Mouse (Mus musculus) hindbrain, embryonic 10.5 days (tissue): ENCODE data around the gene Piwil4. TPM values are rescaled to one million over a fixed set of nuclear protein-coding genes. Genes with fewer than 3 reads are reported as not detected.

Experiments used
- DNase-seq: peaks from one replicate; pipeline ENCODE4 v3.0.0-alpha.2; 2017; ENCODE audit warnings: low spot score
- H3K27ac ChIP-seq: fragments of 300-500 bp; sonication (generic); 2 replicates; pipeline ENCODE4 v1.5.1; 2016; ENCODE audit warnings: mild to moderate bottlenecking, moderate library complexity
- H3K27me3 ChIP-seq: fragments of 300-500 bp; sonication (generic); 2 replicates; pipeline ENCODE4 v1.6.1; 2016; ENCODE audit warnings: mild to moderate bottlenecking; ENCODE audit not compliant: poor library complexity, insufficient read depth, severe bottlenecking
- H3K36me3 ChIP-seq: fragments of 300-500 bp; sonication (generic); 2 replicates; pipeline ENCODE4 v1.6.1; 2016; ENCODE audit warnings: mild to moderate bottlenecking, moderate library complexity
- H3K4me1 ChIP-seq: fragments of 300-500 bp; sonication (generic); replicated peaks from 2 replicates; pipeline ENCODE4 v1.6.1; 2016; ENCODE audit warnings: mild to moderate bottlenecking
- H3K4me3 ChIP-seq: fragments of 300-500 bp; sonication (generic); 2 replicates; pipeline ENCODE4 v1.5.1; 2016; ENCODE audit warnings: mild to moderate bottlenecking, moderate library complexity
- H3K9me3 ChIP-seq: fragments of 300-500 bp; sonication (generic); 2 replicates; pipeline ENCODE4 v1.6.1; 2016; ENCODE audit warnings: mild to moderate bottlenecking, moderate library complexity
- WGBS: fragments of 180-500 bp; shearing (Covaris S2); methylation state at CpG from one replicate; pipeline ENCODE4 v1.1.7; 2016; 5-methylcytosine and 5-hydroxymethylcytosine counted together
- polyA plus RNA-seq: library from polyadenylated mRNA; unstranded; fragments of >200 nt; fragmentation: Nextera tagmentation; extraction: Ambion mirVana; gene quantifications from 2 replicates; pipeline ENCODE4 v1.2.1, GENCODE M21; 2016

Piwil4 gene
- polyA plus RNA-seq, 1 experiment from 2014 or later, result 0.27 TPM

- whole genome bisulfite sequencing, result 100% methylated on average over 1 of the region's 1 CpGs
Measured at GRCm38 (mm10) chr9:14646641-14647040, 93.9 kb downstream of the Piwil4 start.

More at GRCm38 (mm10) chr9:14646641-14647040, 93.9 kb downstream of the Piwil4 start:
- H3K27me3 ChIP-seq, result no peaks in the 10 kb centered on the region
- no peaks in the 10 kb centered on the region for H3K9me3 ChIP-seq
- H3K27ac ChIP-seq, result no peak overlapping the region
- no peaks in the 10 kb centered on the region for H3K36me3 ChIP-seq
- H3K4me1 ChIP-seq, result peaks cover 25% of the 10 kb centered on the region
- no peak overlapping the region for H3K4me3 ChIP-seq
- no peak for DNase-seq

Other genes starting within 250 kb of the Piwil4 start
- gene Kdm4d, start 240.3 kb downstream of the Piwil4 start, polyA plus RNA-seq, result 0.31 and 0.33 TPM in 2 replicates
- 181 and 193 TPM in 2 replicates for gene Cwc15, start 240.1 kb downstream of the Piwil4 start, polyA plus RNA-seq
- 12.8 and 16.3 TPM in 2 replicates for gene Amotl1, start 95.7 kb downstream of the Piwil4 start, polyA plus RNA-seq
- gene Fut4, start 11.7 kb upstream of the Piwil4 start, polyA plus RNA-seq, result 2.7 and 2.8 TPM in 2 replicates
- 1.2 and 6.1 TPM in 2 replicates for gene 1700012B09Rik, start 30.3 kb upstream of the Piwil4 start, polyA plus RNA-seq
- gene Mre11a, start 43.9 kb upstream of the Piwil4 start, polyA plus RNA-seq, result 25.9 and 43.8 TPM in 2 replicates
- gene Ankrd49, start 44.1 kb upstream of the Piwil4 start, polyA plus RNA-seq, result 38.6 and 51.8 TPM in 2 replicates
- gene Gpr83, start 119.5 kb upstream of the Piwil4 start, polyA plus RNA-seq, result 0.65 and 0.71 TPM in 2 replicates
- gene Izumo1r, start 163.2 kb upstream of the Piwil4 start, polyA plus RNA-seq, result 0.24 TPM in 1 of 2 replicates, not detected in the other